Mouse (Mus musculus): Measurements from ENCODE around the gene Piwil1. TPM values are rescaled to one million over a fixed set of nuclear protein-coding genes. Genes with fewer than 3 reads are reported as not detected.

Piwil1 gene
- polyA plus RNA-seq, 1 experiment from 2014 or later, result not detected

- Histone ChIP-seq H3K27me3 (replicated peaks) (no peaks in the 10 kb centered on the region), H3K4me2 (no peak overlapping the region), H3K36me3 (no peaks in the 10 kb centered on the region), H3K4me3 (no peak overlapping the region), H3K4me1 (no peaks in the 10 kb centered on the region), H3K9ac (no peak overlapping the region), H3K9me3 (replicated peaks) (peaks cover 9% of the 10 kb centered on the region), H3K27ac (no peak overlapping the region)
- ATAC-seq, result no peak
- WGBS (ENCODE audit: insufficient replicate concordance), result 71% methylated on average over 5 of the region's 5 CpGs
Observed at GRCm38 (mm10) chr5:128687139-128687538, 15.2 kb upstream of the Piwil1 start.

DNA sequence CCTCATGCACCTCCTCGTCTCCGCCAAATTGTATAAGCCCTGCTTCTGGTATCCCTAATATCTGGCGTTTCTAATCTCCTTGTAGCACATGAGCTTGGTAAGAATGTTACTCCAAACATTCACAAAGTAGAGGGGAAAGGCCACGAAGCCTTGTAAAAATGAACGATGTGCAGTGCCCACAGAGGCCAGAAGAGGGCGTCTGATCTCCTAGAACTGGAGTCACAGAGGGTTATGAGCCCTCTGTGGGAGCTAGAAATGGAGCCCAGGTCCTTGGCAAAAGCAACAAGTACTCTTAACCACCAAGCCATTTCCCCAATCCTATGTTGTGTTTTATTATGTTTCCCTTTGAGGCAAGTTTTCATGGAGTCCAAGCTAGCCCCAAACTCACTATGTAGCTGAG, 8.2 kb upstream of the Piwil1 start:
- H3K36me3 ChIP-seq, result no peaks in the 10 kb centered on the region
- 47% methylated on average over 6 of the region's 6 CpGs for WGBS (ENCODE audit: insufficient replicate concordance)
- no peaks in the 10 kb centered on the region for H3K27me3 ChIP-seq (replicated peaks)
- H3K4me2 ChIP-seq, result no peak overlapping the region
- no peak for ATAC-seq
- no peaks in the 10 kb centered on the region for H3K4me1 ChIP-seq
- no peak overlapping the region for H3K27ac ChIP-seq
- H3K9me3 ChIP-seq (replicated peaks), result no peaks in the 10 kb centered on the region; the same call in none of the 2 replicates
- H3K9ac ChIP-seq, result no peak overlapping the region
- H3K4me3 ChIP-seq, result no peak overlapping the region

GRCm38 (mm10) chr5:128694611-128695325, 7.6 kb upstream of the Piwil1 start:
- H3K9me3 ChIP-seq (replicated peaks), result no peaks in the 10 kb centered on the region; the same call in 1 of the 2 replicates

GRCm38 (mm10) chr5:128696824-128697223, 5.5 kb upstream of the Piwil1 start:
- Histone ChIP-seq H3K27me3 (replicated peaks) (no peaks in the 10 kb centered on the region), H3K4me3 (no peak overlapping the region), H3K27ac (no peak overlapping the region), H3K4me1 (no peaks in the 10 kb centered on the region), H3K9me3 (replicated peaks) (no peaks in the 10 kb centered on the region; the same call in 1 of the 2 replicates), H3K4me2 (no peak overlapping the region), H3K36me3 (no peaks in the 10 kb centered on the region), H3K9ac (no peak overlapping the region)
- no peak for ATAC-seq
- WGBS (ENCODE audit: insufficient replicate concordance), result 68% methylated on average over 10 of the region's 10 CpGs

More at GRCm38 (mm10) chr5:128694611-128695325, 7.6 kb upstream of the Piwil1 start:
- Histone ChIP-seq H3K27ac (no peak overlapping the region), H3K4me2 (no peak overlapping the region), H3K27me3 (replicated peaks) (no peaks in the 10 kb centered on the region), H3K9ac (no peak overlapping the region), H3K4me3 (no peak overlapping the region), H3K36me3 (no peaks in the 10 kb centered on the region), H3K4me1 (no peaks in the 10 kb centered on the region)
- 66% methylated on average over 18 of the region's 18 CpGs for WGBS (ENCODE audit: insufficient replicate concordance)
- ATAC-seq, result no peak

DNA sequence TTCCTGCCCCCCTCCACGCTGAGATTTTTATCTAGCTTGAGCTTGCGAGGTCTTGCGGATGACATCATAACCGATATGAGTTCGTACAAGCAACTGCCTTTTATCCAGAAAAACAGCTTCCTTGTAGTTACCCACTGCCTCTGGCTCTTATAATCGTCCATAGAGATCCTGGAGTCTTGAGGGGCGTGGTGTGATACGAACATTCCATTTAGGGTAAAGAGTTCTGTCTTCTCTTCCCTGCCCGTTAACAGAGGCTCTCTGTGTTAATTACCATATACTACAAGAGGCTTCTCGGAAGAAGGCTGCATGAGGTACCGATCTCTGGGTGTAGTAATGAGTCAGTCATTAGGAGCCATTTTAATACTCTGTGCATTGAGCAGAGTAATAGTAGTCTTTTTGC, 1.6 kb upstream of the Piwil1 start:
- Histone ChIP-seq H3K36me3 (no peaks in the 10 kb centered on the region), H3K4me2 (no peak overlapping the region), H3K27ac (no peak overlapping the region), H3K9me3 (replicated peaks) (0 out of 2 replicates have a peak, but pooled peaks cover 1% of the 10 kb centered on the region), H3K9ac (no peak overlapping the region), H3K4me1 (no peaks in the 10 kb centered on the region), H3K4me3 (no peak overlapping the region), H3K27me3 (replicated peaks) (no peaks in the 10 kb centered on the region)
- ATAC-seq, result no peak
- WGBS (ENCODE audit: insufficient replicate concordance), result 53% methylated on average over 11 of the region's 11 CpGs

- H3K36me3 ChIP-seq, result no peaks in the 10 kb centered on the region
- H3K9me3 ChIP-seq (replicated peaks), result 0 out of 2 replicates have a peak, but pooled peaks cover 3% of the 10 kb centered on the region
- H3K4me1 ChIP-seq, result no peaks in the 10 kb centered on the region
- ATAC-seq, result no peak
- no peak overlapping the region for H3K4me2 ChIP-seq
- H3K27me3 ChIP-seq (replicated peaks), result no peaks in the 10 kb centered on the region
- no peak overlapping the region for H3K4me3 ChIP-seq
- no peak overlapping the region for H3K9ac ChIP-seq
- no peak overlapping the region for H3K27ac ChIP-seq
- 52% methylated on average over 10 of the region's 10 CpGs for WGBS (ENCODE audit: insufficient replicate concordance)
Observed at GRCm38 (mm10) chr5:128703688-128704087, 1.4 kb downstream of the Piwil1 start.

DNA sequence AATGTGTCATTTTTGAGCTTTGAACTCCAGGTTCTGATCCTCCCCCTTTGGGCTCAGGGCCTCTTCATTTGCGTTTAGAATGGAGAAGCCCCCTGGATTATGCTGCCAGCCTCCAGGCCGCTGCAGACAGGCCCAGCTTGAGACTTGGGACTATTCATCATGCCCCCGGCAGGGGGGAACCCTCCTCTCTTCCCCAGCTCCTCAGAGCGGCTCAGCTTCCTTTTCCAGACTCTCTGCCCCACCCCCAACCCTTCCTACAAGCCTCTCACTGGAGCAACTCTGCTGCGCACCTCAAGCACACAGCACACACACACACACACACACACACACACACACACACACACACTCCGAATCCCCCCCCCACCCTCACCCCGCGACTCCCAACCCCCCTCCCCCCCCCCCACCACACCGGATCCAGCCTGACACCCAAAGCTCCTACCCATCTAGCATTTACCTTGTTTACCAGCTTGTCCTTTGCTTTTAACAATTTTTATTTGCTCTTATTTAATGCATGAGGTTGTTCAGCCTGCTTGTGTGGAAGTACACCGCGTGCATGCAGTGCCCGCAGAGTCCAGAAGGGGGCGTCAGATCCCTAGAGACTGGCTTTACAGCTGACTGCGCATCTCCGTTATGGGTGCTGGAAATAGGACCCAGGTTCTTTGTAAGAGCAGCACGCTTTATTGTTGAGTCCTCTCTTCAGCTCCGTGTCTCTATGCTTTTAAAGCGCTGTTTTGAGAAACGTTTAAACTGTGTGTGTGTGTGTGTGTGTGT, 2.0 kb downstream of the Piwil1 start:
- no peaks in the 10 kb centered on the region for H3K27me3 ChIP-seq (replicated peaks)
- H3K4me3 ChIP-seq, result no peak overlapping the region
- 0 out of 2 replicates have a peak, but pooled peaks cover 3% of the 10 kb centered on the region for H3K9me3 ChIP-seq (replicated peaks)
- no peaks in the 10 kb centered on the region for H3K4me1 ChIP-seq
- 37% methylated on average over 18 of the region's 19 CpGs for WGBS (ENCODE audit: insufficient replicate concordance)
- no peak overlapping the region for H3K27ac ChIP-seq
- no peak for ATAC-seq
- no peaks in the 10 kb centered on the region for H3K36me3 ChIP-seq
- no peak overlapping the region for H3K9ac ChIP-seq
- H3K4me2 ChIP-seq, result no peak overlapping the region

DNA sequence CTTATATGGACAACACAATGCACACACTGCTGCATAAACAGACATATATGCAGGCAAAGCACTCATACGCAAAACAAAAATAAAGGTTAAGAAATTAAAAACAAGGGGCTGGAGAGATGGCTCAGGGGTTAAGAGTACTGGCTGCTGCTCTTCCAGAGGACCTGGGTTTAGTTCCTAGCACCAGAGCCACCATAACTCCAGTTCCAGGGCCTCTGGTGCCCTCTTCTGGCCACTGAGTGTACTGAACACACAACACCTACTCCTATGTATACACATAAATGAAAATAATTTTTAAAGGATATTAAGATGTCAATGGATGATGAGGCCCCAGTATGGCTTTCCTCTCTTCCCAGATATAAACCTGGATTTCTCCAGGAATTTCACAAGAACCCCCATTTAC, 4.1 kb downstream of the Piwil1 start:
- H3K4me1 ChIP-seq, result no peaks in the 10 kb centered on the region
- 90% methylated on average over 1 of the region's 1 CpGs for WGBS (ENCODE audit: insufficient replicate concordance)
- H3K36me3 ChIP-seq, result no peaks in the 10 kb centered on the region
- H3K9me3 ChIP-seq (replicated peaks), result 0 out of 2 replicates have a peak, but pooled peaks cover 6% of the 10 kb centered on the region
- H3K27ac ChIP-seq, result no peak overlapping the region
- no peak overlapping the region for H3K9ac ChIP-seq
- H3K4me3 ChIP-seq, result no peak overlapping the region
- no peak for ATAC-seq
- no peak overlapping the region for H3K4me2 ChIP-seq
- H3K27me3 ChIP-seq (replicated peaks), result no peaks in the 10 kb centered on the region

GRCm38 (mm10) chr5:128707271-128707670, 4.9 kb downstream of the Piwil1 start:
- 80% methylated on average over 11 of the region's 11 CpGs for WGBS (ENCODE audit: insufficient replicate concordance)
- Histone ChIP-seq H3K4me1 (no peaks in the 10 kb centered on the region), H3K27me3 (replicated peaks) (no peaks in the 10 kb centered on the region), H3K4me2 (no peak overlapping the region), H3K9ac (no peak overlapping the region), H3K4me3 (no peak overlapping the region), H3K9me3 (replicated peaks) (0 out of 2 replicates have a peak, but pooled peaks cover 10% of the 10 kb centered on the region), H3K36me3 (no peaks in the 10 kb centered on the region), H3K27ac (no peak overlapping the region)
- no peak for ATAC-seq

- Histone ChIP-seq H3K9ac (no peak overlapping the region), H3K9me3 (replicated peaks) (0 out of 2 replicates have a peak, but pooled peaks cover 10% of the 10 kb centered on the region), H3K27me3 (replicated peaks) (no peaks in the 10 kb centered on the region), H3K4me1 (no peaks in the 10 kb centered on the region), H3K27ac (no peak overlapping the region), H3K4me2 (no peak overlapping the region), H3K36me3 (no peaks in the 10 kb centered on the region), H3K4me3 (no peak overlapping the region)
- 61% methylated on average over 5 of the region's 5 CpGs for WGBS (ENCODE audit: insufficient replicate concordance)
- ATAC-seq, result no peak
Observed at GRCm38 (mm10) chr5:128708929-128709328, 6.6 kb downstream of the Piwil1 start.

DNA sequence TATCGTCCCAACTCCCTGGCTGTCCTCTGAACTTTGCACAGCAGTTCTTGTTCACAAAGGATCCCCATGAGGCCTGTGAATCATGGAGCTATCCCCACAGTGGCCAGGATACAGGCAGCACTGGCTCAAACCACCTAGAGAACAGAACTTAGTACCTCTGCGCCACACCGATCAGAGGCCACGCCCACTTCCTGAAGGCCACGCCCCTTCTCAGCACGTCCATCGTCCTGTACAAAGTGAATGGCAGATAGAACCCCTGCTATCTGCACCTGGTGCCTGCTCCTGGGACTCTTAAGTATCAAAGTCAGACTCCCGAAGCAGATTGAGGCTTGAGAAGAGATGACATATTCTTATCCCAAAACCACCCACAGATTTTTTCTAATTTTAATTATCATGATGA, 8.3 kb downstream of the Piwil1 start:
- Histone ChIP-seq H3K4me1 (no peaks in the 10 kb centered on the region), H3K36me3 (no peaks in the 10 kb centered on the region), H3K9ac (no peak overlapping the region), H3K27me3 (replicated peaks) (no peaks in the 10 kb centered on the region), H3K27ac (no peak overlapping the region), H3K9me3 (replicated peaks) (0 out of 2 replicates have a peak, but pooled peaks cover 10% of the 10 kb centered on the region), H3K4me3 (no peak overlapping the region), H3K4me2 (no peak overlapping the region)
- 19% methylated on average over 8 of the region's 8 CpGs for WGBS (ENCODE audit: insufficient replicate concordance)
- ATAC-seq, result no peak

DNA sequence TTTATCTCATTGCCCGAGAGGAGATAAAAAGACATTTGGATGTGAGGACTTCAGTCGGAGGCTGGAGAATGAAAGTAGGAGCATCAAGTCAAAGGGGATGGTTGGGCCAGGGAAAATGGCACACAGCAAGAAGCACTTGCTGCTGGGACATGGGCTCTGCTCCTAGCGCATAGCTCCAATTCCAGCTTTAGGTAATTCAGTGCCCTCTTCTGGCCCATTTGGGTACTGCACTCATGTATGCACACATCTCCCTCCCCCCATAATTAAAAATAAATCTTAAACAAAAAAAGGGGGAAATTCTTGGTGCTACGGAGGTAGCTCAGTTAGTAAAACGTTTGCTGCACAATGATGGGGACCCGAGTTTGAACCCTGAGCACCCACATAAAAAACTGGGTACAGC, 9.5 kb downstream of the Piwil1 start:
- no peaks in the 10 kb centered on the region for H3K4me1 ChIP-seq
- H3K4me2 ChIP-seq, result no peak overlapping the region
- H3K27ac ChIP-seq, result no peak overlapping the region
- WGBS (ENCODE audit: insufficient replicate concordance), result 69% methylated on average over 6 of the region's 6 CpGs
- no peaks in the 10 kb centered on the region for H3K27me3 ChIP-seq (replicated peaks)
- H3K4me3 ChIP-seq, result no peak overlapping the region
- no peak overlapping the region for H3K9ac ChIP-seq
- no peak for ATAC-seq
- no peaks in the 10 kb centered on the region for H3K36me3 ChIP-seq
- H3K9me3 ChIP-seq (replicated peaks), result 0 out of 2 replicates have a peak, but pooled peaks cover 7% of the 10 kb centered on the region

Data from liver, embryonic 12.5 days (tissue).